Mouse (Mus musculus) kidney, adult 2 months (tissue): ENCODE results near the gene Guca1a.

Experiments
- CTCF ChIP-seq: fragments of 200-500 bp; conservative IDR thresholded peaks from 2 replicates; pipeline ENCODE4 v1.5.1; 2011; ENCODE audit warnings: low read depth, mild to moderate bottlenecking, control low read depth, low read length, moderate library complexity, mixed read lengths; ENCODE audit not compliant: insufficient read depth, insufficient read length
- POLR2A ChIP-seq: fragments of 200-500 bp; IDR thresholded peaks from one replicate; pipeline ENCODE4 v1.6.1; 2011; ENCODE audit warnings: low read depth, low read length, control low read depth

DNA sequence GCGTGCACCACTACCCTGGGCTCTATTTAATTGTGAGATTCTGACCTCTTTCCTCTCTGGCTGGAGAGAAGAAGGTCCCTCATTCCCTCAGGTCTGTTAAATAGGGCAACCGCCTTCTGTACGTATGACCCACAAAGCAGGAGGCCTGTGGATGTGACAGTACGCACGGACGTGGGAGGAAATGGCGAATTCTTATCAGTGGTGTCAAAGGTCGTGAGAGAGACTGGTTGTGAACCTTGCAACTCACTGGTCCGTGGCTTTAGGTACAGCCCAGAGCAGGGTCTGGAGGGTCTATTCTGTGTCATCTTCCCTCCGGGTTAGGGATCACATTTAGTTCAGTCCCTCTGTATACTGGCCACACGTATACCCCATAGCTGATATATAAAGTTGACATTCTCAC lies 45.1 kb upstream of the Guca1a start:
- no peak for TF ChIP-seq POLR2A
- TF ChIP-seq CTCF, result no peak
